Mouse (Mus musculus): ENCODE data around the gene Tpbgl. TPM values are rescaled to one million over a fixed set of nuclear protein-coding genes. Genes with fewer than 3 reads are reported as not detected.
A peak's percentile ranks its signal among the peaks of the same experiment; 100 is the strongest.

The Tpbgl gene
- total RNA-seq, 2 experiments from 2014 or later, result 47.8 to 69.3 TPM

GRCm38 (mm10) chr7:99663507-99664220 is 36.8 kb upstream of the Tpbgl start:
- no peak for TF ChIP-seq CTCF (IDR thresholded peaks at IDR 0.05)
- peak; percentile 57 for DNase-seq
- H3K4me3 ChIP-seq, result peak overlapping the region; percentile 64
- H3K27ac ChIP-seq, result peak overlapping the region; percentile 96
- intact Hi-C loops (cut with DNase I), result no loop called here

- DNase-seq, result no peak
- H3K4me3 ChIP-seq, result no peak overlapping the region
- peak overlapping the region; percentile 96 for H3K27ac ChIP-seq
- intact Hi-C loops (cut with DNase I), result no loop called here
- TF ChIP-seq CTCF (IDR thresholded peaks at IDR 0.05), result no peak
Observed at GRCm38 (mm10) chr7:99662311-99662710, 35.4 kb upstream of the Tpbgl start.

DNA sequence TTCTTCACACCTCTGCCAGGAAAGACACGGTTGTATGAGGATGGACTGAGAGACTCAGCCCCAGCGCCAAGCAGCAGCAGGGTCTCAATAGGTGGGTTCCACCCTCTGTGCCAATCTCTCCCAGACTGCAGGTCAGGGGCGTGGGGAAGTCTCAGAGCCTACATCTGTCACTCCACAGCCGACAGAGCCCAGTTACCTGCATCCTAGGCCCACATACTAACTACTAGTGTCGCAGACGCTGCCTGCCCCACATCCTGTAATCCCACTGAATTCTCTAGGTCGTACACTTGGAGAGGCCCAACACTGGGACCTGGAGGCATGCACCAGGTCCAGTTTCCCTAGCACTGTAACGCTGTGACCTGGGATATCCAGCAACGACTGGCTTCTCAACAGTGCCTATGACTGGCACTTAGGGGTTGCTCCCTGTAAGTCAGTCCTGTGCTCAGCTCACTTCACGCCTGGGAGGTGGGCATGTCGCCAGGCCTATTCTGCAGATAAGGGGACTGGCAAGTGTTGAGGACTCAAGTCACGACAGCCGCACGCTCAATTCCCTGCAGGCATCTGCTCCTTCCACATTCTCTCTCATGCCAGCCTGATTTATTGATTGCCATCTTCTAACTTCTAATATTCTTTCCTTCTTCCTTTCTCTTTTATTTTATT is 34.8 kb upstream of the Tpbgl start:
- intact Hi-C loops (cut with DNase I), result no loop called here
- DNase-seq, result peak; percentile 52
- TF ChIP-seq CTCF (IDR thresholded peaks at IDR 0.05), result no peak
- Histone ChIP-seq H3K27ac (peak overlapping the region; percentile 10; the same call in 1 of the 2 replicates), H3K4me3 (no peak overlapping the region)

GRCm38 (mm10) chr7:99661071-99661470 is 34.2 kb upstream of the Tpbgl start:
- TF ChIP-seq CTCF (IDR thresholded peaks at IDR 0.05), result no peak
- intact Hi-C loops (cut with DNase I), result no loop called here
- no peak overlapping the region for H3K27ac ChIP-seq
- no peak for DNase-seq
- H3K4me3 ChIP-seq, result no peak overlapping the region

GRCm38 (mm10) chr7:99659379-99660029 is 32.6 kb upstream of the Tpbgl start:
- peak; percentile 82 for TF ChIP-seq CTCF (IDR thresholded peaks at IDR 0.05)

DNA sequence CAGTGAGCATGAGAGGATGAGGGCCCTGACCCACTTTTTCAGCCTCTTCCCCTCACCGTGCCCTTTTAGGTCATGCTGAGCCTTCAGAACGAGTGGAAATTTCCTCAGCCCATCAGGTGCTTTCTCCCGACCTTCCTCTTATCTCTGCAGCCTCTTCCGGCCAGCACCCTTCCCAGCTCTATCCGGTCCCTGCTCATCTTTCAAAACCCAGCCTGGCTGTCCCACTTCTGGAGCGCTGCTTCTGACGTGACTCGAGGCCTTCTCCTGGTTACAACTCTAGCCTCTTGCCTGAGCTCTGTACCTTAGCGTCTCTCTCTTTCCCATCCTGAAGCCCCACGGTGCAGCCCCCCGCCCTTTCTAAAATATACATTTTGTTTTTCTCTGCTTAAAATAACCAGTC is 27.3 kb upstream of the Tpbgl start:
- intact Hi-C loops (cut with DNase I), result no loop called here
- DNase-seq, result no peak

More at GRCm38 (mm10) chr7:99659379-99660029, 32.6 kb upstream of the Tpbgl start:
- no peak overlapping the region for H3K27ac ChIP-seq
- no peak overlapping the region for H3K4me3 ChIP-seq
- intact Hi-C loops (cut with DNase I), result loop anchor here (1.0 to 2.0 kb wide), 2 partner anchors 51 to 139 kb away; no protein-coding TSS in a partner anchor
- DNase-seq, result peak; percentile 91

GRCm38 (mm10) chr7:99649585-99649984 is 22.7 kb upstream of the Tpbgl start:
- Histone ChIP-seq H3K27ac (no peak overlapping the region), H3K4me3 (no peak overlapping the region)
- peak; percentile 8 for DNase-seq
- intact Hi-C loops (cut with DNase I), result no loop called here
- TF ChIP-seq CTCF (IDR thresholded peaks at IDR 0.05), result no peak

More for the DNA sequence above, 27.3 kb upstream of the Tpbgl start:
- H3K27ac ChIP-seq, result 0 out of 2 replicates have a peak overlapping the region, but pooled peaks have one; percentile 9
- TF ChIP-seq CTCF (IDR thresholded peaks at IDR 0.05), result no peak
- no peak overlapping the region for H3K4me3 ChIP-seq

DNA sequence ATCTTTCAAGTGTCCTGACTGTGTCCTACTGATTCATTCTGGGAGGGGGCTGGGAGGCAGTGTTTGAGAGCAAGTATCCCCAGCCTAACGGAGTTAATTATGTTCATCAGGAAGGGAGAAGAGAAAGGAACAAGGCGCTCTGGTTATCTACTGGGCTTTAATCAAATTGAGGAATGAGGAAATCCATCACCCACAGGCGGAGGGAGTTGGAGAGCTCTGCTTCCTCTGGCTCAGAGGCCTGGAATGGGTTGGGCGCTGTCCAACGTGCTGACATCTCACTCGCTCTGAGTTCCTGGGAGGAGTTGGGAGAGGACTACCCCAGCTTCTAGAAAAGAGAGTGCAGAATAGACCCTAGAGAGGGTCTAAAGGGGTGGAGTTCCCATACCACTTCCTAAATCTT is 21.7 kb upstream of the Tpbgl start:
- intact Hi-C loops (cut with DNase I), result no loop called here
- peak; percentile 85 for DNase-seq

GRCm38 (mm10) chr7:99644701-99645100 is 17.8 kb upstream of the Tpbgl start:
- no peak for TF ChIP-seq CTCF (IDR thresholded peaks at IDR 0.05)
- peak; percentile 10 for DNase-seq
- H3K27ac ChIP-seq, result no peak overlapping the region
- no peak overlapping the region for H3K4me3 ChIP-seq
- intact Hi-C loops (cut with DNase I), result no loop called here

More for the DNA sequence above, 21.7 kb upstream of the Tpbgl start:
- H3K4me3 ChIP-seq, result no peak overlapping the region
- TF ChIP-seq CTCF (IDR thresholded peaks at IDR 0.05), result peak; percentile 8; the same call in 1 of the 2 replicates
- no peak overlapping the region for H3K27ac ChIP-seq

- intact Hi-C loops (cut with DNase I), result no loop called here
- no peak for DNase-seq
- TF ChIP-seq CTCF (IDR thresholded peaks at IDR 0.05), result no peak
- H3K27ac ChIP-seq, result peak overlapping the region; percentile 87
- no peak overlapping the region for H3K4me3 ChIP-seq
Observed at GRCm38 (mm10) chr7:99642078-99642477, 15.2 kb upstream of the Tpbgl start.

GRCm38 (mm10) chr7:99641245-99641644 is 14.3 kb upstream of the Tpbgl start:
- peak overlapping the region; percentile 87 for H3K27ac ChIP-seq
- intact Hi-C loops (cut with DNase I), result no loop called here
- DNase-seq, result peak; percentile 95
- H3K4me3 ChIP-seq, result no peak overlapping the region
- no peak for TF ChIP-seq CTCF (IDR thresholded peaks at IDR 0.05)

- DNase-seq, result peak; percentile 90
- intact Hi-C loops (cut with DNase I), result no loop called here
- no peak for TF ChIP-seq CTCF (IDR thresholded peaks at IDR 0.05)
- Histone ChIP-seq H3K27ac (peak overlapping the region; percentile 96), H3K4me3 (peak overlapping the region; percentile 63)
Observed at GRCm38 (mm10) chr7:99633966-99634665, 7.2 kb upstream of the Tpbgl start.

Measured in gastrocnemius, adult 2 months (tissue).